Mouse (Mus musculus): ENCODE measurements around the gene Snx9. TPM values are rescaled to one million over a fixed set of nuclear protein-coding genes. Genes with fewer than 3 reads are reported as not detected.

The Snx9 gene
- polyA plus RNA-seq, 1 experiment, result 24.7 TPM

DNA sequence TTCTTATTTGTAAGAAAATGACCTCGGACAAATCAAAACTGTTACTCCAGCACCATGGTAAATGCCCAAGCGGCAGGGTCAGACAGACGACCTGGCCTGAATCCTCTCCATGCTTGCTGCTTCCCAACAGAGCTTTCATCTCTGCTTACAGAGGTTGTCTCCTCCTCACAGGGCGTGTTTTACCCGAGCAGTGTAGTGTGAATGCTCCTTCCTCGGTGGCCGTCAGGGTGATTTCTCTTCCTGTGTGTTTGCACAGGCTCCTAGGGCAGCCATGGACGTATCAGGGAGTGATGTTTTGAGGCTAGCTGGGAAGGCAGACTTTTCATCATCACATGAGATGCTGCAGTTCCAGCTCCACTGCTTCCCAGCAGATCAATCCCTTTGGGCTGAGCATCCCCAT lies 17.1 kb downstream of the Snx9 start:
- Histone ChIP-seq H3K4me2 (ENCODE audit: low read depth) (no peak overlapping the region), H3ac (ENCODE audit: control insufficient read depth, insufficient read length) (no peak overlapping the region), H3K27me3 (ENCODE audit: control insufficient read depth, insufficient read depth, insufficient read length) (no peaks in the 10 kb centered on the region), H3K4me3 (no peak overlapping the region), H3K36me3 (ENCODE audit: control insufficient read depth, insufficient read depth) (no peaks in the 10 kb centered on the region), H3K79me2 (ENCODE audit: control insufficient read depth, insufficient read depth) (peaks cover 71% of the 10 kb centered on the region)
- TF ChIP-seq POLR2A (IDR thresholded peaks at IDR 0.05; ENCODE audit: insufficient read length, low read depth) (no peak), TCF3 (IDR thresholded peaks at IDR 0.05; ENCODE audit: insufficient read length, low read depth) (no peak), POLR2AphosphoS2 (IDR thresholded peaks at IDR 0.05; ENCODE audit: insufficient read length, low read depth) (no peak), E2F4 (IDR thresholded peaks at IDR 0.05; ENCODE audit: insufficient read depth) (no peak), MYOG (IDR thresholded peaks at IDR 0.05; ENCODE audit: control insufficient read depth in 1 of 3, insufficient read depth in 1 of 3, insufficient read length in 2 of 3, low read depth in 2 of 3) (no peak), CEBPB (IDR thresholded peaks at IDR 0.05; ENCODE audit: insufficient read depth, poor library complexity, severe bottlenecking) (no peak), USF1 (IDR thresholded peaks at IDR 0.05; ENCODE audit: low read depth) (no peak), TCF12 (IDR thresholded peaks at IDR 0.05; ENCODE audit: insufficient read depth, poor library complexity, severe bottlenecking) (no peak)

DNA sequence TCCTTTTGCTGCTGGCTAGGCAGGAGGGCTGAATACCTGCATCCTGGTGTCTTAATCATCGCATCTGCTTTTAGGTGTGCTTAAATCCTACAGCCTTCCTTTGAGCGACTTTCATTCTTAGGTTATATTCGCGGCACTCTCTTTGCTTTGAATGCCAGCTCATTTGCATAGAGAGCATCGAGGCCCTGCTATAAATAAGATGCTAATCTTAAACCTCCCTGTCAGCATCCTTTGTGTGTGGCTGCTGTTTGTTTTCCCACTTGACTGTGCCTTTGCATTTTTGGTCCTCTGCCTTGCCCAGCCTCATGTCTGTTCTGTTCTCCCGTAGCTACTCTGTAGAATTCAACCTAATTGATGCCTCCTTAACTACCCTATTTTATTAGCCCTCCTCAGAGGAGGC lies 21.2 kb downstream of the Snx9 start:
- H3K4me3 ChIP-seq, result no peak overlapping the region
- H3K4me2 ChIP-seq (ENCODE audit: low read depth), result no peak overlapping the region
- no peaks in the 10 kb centered on the region for H3K27me3 ChIP-seq (ENCODE audit: control insufficient read depth, insufficient read depth, insufficient read length)
- TF ChIP-seq MYOG (IDR thresholded peaks at IDR 0.05; ENCODE audit: control insufficient read depth in 1 of 3, insufficient read depth in 1 of 3, insufficient read length in 2 of 3, low read depth in 2 of 3) (no peak), MYOD1 (IDR thresholded peaks at IDR 0.05; ENCODE audit: control insufficient read depth in 1 of 3, insufficient read length in 2 of 3, low read depth in 2 of 3) (no peak), MAX (IDR thresholded peaks at IDR 0.05; ENCODE audit: low read depth) (no peak), E2F4 (IDR thresholded peaks at IDR 0.05; ENCODE audit: insufficient read depth) (no peak), USF1 (IDR thresholded peaks at IDR 0.05; ENCODE audit: low read depth) (no peak), POLR2AphosphoS2 (IDR thresholded peaks at IDR 0.05; ENCODE audit: insufficient read length, low read depth) (no peak), TCF3 (IDR thresholded peaks at IDR 0.05; ENCODE audit: insufficient read length, low read depth) (no peak), POLR2A (IDR thresholded peaks at IDR 0.05; ENCODE audit: insufficient read length, low read depth) (no peak), CEBPB (IDR thresholded peaks at IDR 0.05; ENCODE audit: insufficient read depth, poor library complexity, severe bottlenecking) (no peak), SRF (IDR thresholded peaks at IDR 0.05; ENCODE audit: control insufficient read depth, insufficient read length, low read depth) (no peak)
- H3K36me3 ChIP-seq (ENCODE audit: control insufficient read depth, insufficient read depth), result no peaks in the 10 kb centered on the region
- H3K79me2 ChIP-seq (ENCODE audit: control insufficient read depth, insufficient read depth), result peaks cover 38% of the 10 kb centered on the region
- H3ac ChIP-seq (ENCODE audit: control insufficient read depth, insufficient read length), result no peak overlapping the region

DNA sequence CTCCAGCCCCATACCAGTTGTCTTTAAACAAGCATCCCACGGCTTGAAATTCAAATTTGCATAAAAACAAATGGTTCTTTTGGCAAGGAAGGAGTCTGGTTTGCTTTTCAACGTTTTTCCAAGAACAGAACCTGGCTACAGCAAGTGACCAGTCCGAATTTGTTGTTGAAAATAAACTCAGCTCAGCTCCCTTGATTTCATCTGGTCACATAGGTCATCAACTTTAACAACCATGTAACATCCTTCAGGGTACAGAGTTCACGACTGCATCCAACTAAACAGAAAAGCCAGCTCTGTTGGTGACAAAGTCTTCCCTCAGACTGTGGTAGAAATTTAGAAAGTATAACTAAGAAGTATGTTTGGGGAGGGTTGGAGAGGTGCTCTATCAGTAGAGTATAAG lies 21.7 kb downstream of the Snx9 start:
- Histone ChIP-seq H3K79me2 (ENCODE audit: control insufficient read depth, insufficient read depth) (peaks cover 32% of the 10 kb centered on the region), H3K4me3 (no peak overlapping the region), H3K4me2 (ENCODE audit: low read depth) (no peak overlapping the region), H3ac (ENCODE audit: control insufficient read depth, insufficient read length) (no peak overlapping the region), H3K36me3 (ENCODE audit: control insufficient read depth, insufficient read depth) (no peaks in the 10 kb centered on the region), H3K27me3 (ENCODE audit: control insufficient read depth, insufficient read depth, insufficient read length) (no peaks in the 10 kb centered on the region)
- TF ChIP-seq E2F4 (IDR thresholded peaks at IDR 0.05; ENCODE audit: insufficient read depth) (no peak), USF1 (IDR thresholded peaks at IDR 0.05; ENCODE audit: low read depth) (no peak), REST (IDR thresholded peaks at IDR 0.05; ENCODE audit: insufficient read depth, insufficient read length) (no peak), CEBPB (IDR thresholded peaks at IDR 0.05; ENCODE audit: insufficient read depth, poor library complexity, severe bottlenecking) (no peak)

- H3K4me3 ChIP-seq, result no peak overlapping the region
- peaks cover 24% of the 10 kb centered on the region for H3K79me2 ChIP-seq (ENCODE audit: control insufficient read depth, insufficient read depth)
- H3K27me3 ChIP-seq (ENCODE audit: control insufficient read depth, insufficient read depth, insufficient read length), result no peaks in the 10 kb centered on the region
- H3K4me2 ChIP-seq (ENCODE audit: low read depth), result no peak overlapping the region
- H3K36me3 ChIP-seq (ENCODE audit: control insufficient read depth, insufficient read depth), result no peaks in the 10 kb centered on the region
- no peak overlapping the region for H3ac ChIP-seq (ENCODE audit: control insufficient read depth, insufficient read length)
- TF ChIP-seq POLR2AphosphoS2 (IDR thresholded peaks at IDR 0.05; ENCODE audit: insufficient read length, low read depth) (no peak), MYOD1 (IDR thresholded peaks at IDR 0.05; ENCODE audit: control insufficient read depth in 1 of 3, insufficient read length in 2 of 3, low read depth in 2 of 3) (no peak), CEBPB (IDR thresholded peaks at IDR 0.05; ENCODE audit: insufficient read depth, poor library complexity, severe bottlenecking) (no peak), SRF (IDR thresholded peaks at IDR 0.05; ENCODE audit: control insufficient read depth, insufficient read length, low read depth) (no peak)
Observed at GRCm38 (mm10) chr17:5863745-5864144, 22.6 kb downstream of the Snx9 start.

GRCm38 (mm10) chr17:5867456-5867855 lies 26.3 kb downstream of the Snx9 start:
- Histone ChIP-seq H3K4me2 (ENCODE audit: low read depth) (no peak overlapping the region), H3K27me3 (ENCODE audit: control insufficient read depth, insufficient read depth, insufficient read length) (no peaks in the 10 kb centered on the region), H3ac (ENCODE audit: control insufficient read depth, insufficient read length) (no peak overlapping the region), H3K4me3 (no peak overlapping the region), H3K36me3 (ENCODE audit: control insufficient read depth, insufficient read depth) (no peaks in the 10 kb centered on the region), H3K79me2 (ENCODE audit: control insufficient read depth, insufficient read depth) (peaks cover 37% of the 10 kb centered on the region)
- TF ChIP-seq TCF12 (IDR thresholded peaks at IDR 0.05; ENCODE audit: insufficient read depth, poor library complexity, severe bottlenecking) (no peak), REST (IDR thresholded peaks at IDR 0.05; ENCODE audit: insufficient read depth, insufficient read length) (no peak), POLR2AphosphoS2 (IDR thresholded peaks at IDR 0.05; ENCODE audit: insufficient read length, low read depth) (no peak), MYOG (IDR thresholded peaks at IDR 0.05; ENCODE audit: control insufficient read depth in 1 of 3, insufficient read depth in 1 of 3, insufficient read length in 2 of 3, low read depth in 2 of 3) (no peak), TCF3 (IDR thresholded peaks at IDR 0.05; ENCODE audit: insufficient read length, low read depth) (no peak), MYOD1 (IDR thresholded peaks at IDR 0.05; ENCODE audit: control insufficient read depth in 1 of 3, insufficient read length in 2 of 3, low read depth in 2 of 3) (no peak), E2F4 (IDR thresholded peaks at IDR 0.05; ENCODE audit: insufficient read depth) (no peak), SRF (IDR thresholded peaks at IDR 0.05; ENCODE audit: control insufficient read depth, insufficient read length, low read depth) (no peak), CEBPB (IDR thresholded peaks at IDR 0.05; ENCODE audit: insufficient read depth, poor library complexity, severe bottlenecking) (no peak), USF1 (IDR thresholded peaks at IDR 0.05; ENCODE audit: low read depth) (no peak), POLR2A (IDR thresholded peaks at IDR 0.05; ENCODE audit: insufficient read length, low read depth) (no peak)

Data from myocyte (in vitro differentiated cells).